Mouse (Mus musculus): ENCODE measurements around the gene Upb1. TPM values are rescaled to one million over a fixed set of nuclear protein-coding genes. Genes with fewer than 3 reads are reported as not detected.

Gene Upb1
- total and polyA plus RNA-seq, 2 experiments from 2014 or later, result 0.72 TPM; not detected in 1

GRCm38 (mm10) chr10:75481703-75482102, 80.8 kb downstream of the Upb1 start:
- no peak overlapping the region for H3K27ac ChIP-seq (ENCODE audit: low read depth, low read length)
- no peak overlapping the region for H3K4me2 ChIP-seq (ENCODE audit: low read depth, low read length, poor library complexity, severe bottlenecking)
- DNase-seq (ENCODE audit: low spot score) (no peak), ATAC-seq (ENCODE audit: low FRiP score) (no peak)
- H3K4me1 ChIP-seq (ENCODE audit: insufficient read depth, low read length), result no peaks in the 10 kb centered on the region
- H3K9me3 ChIP-seq (ENCODE audit: low read length), result no peaks in the 10 kb centered on the region
- TF ChIP-seq CTCF (IDR thresholded peaks at IDR 0.05), result no peak
- H3K9ac ChIP-seq (replicated peaks; ENCODE audit: low read length, poor library complexity, severe bottlenecking), result no peak overlapping the region
- 81% methylated on average over 4 of the region's 4 CpGs for WGBS
- no peak overlapping the region for H3K4me3 ChIP-seq (ENCODE audit: low read depth, low read length)
- no peaks in the 10 kb centered on the region for H3K36me3 ChIP-seq (ENCODE audit: insufficient read depth, low read length)
- H3K27me3 ChIP-seq (ENCODE audit: insufficient read depth, low read length), result no peaks in the 10 kb centered on the region

GRCm38 (mm10) chr10:75482271-75482670, 81.4 kb downstream of the Upb1 start:
- no peak for ATAC-seq (ENCODE audit: low FRiP score)
- no peak overlapping the region for H3K27ac ChIP-seq (ENCODE audit: low read depth, low read length)
- H3K9me3 ChIP-seq (ENCODE audit: low read length), result no peaks in the 10 kb centered on the region
- no peak overlapping the region for H3K9ac ChIP-seq (replicated peaks; ENCODE audit: low read length, poor library complexity, severe bottlenecking)
- 90% methylated on average over 5 of the region's 5 CpGs for WGBS
- no peak overlapping the region for H3K4me2 ChIP-seq (ENCODE audit: low read depth, low read length, poor library complexity, severe bottlenecking)
- no peak for DNase-seq (ENCODE audit: low spot score)
- no peaks in the 10 kb centered on the region for H3K36me3 ChIP-seq (ENCODE audit: insufficient read depth, low read length)
- no peak overlapping the region for H3K4me3 ChIP-seq (ENCODE audit: low read depth, low read length)
- H3K27me3 ChIP-seq (ENCODE audit: insufficient read depth, low read length), result no peaks in the 10 kb centered on the region
- no peaks in the 10 kb centered on the region for H3K4me1 ChIP-seq (ENCODE audit: insufficient read depth, low read length)
- no peak for TF ChIP-seq CTCF (IDR thresholded peaks at IDR 0.05)

GRCm38 (mm10) chr10:75482919-75483483, 82.1 kb downstream of the Upb1 start:
- H3K4me3 ChIP-seq (ENCODE audit: low read depth, low read length), result no peak overlapping the region
- no peaks in the 10 kb centered on the region for H3K36me3 ChIP-seq (ENCODE audit: insufficient read depth, low read length)
- WGBS, result 78% methylated on average over 11 of the region's 11 CpGs
- no peak overlapping the region for H3K9ac ChIP-seq (replicated peaks; ENCODE audit: low read length, poor library complexity, severe bottlenecking)
- TF ChIP-seq CTCF (IDR thresholded peaks at IDR 0.05), result no peak
- no peak for ATAC-seq (ENCODE audit: low FRiP score)
- H3K27me3 ChIP-seq (ENCODE audit: insufficient read depth, low read length), result no peaks in the 10 kb centered on the region
- no peaks in the 10 kb centered on the region for H3K9me3 ChIP-seq (ENCODE audit: low read length)
- peak; percentile 2 for DNase-seq (ENCODE audit: low spot score)
- H3K27ac ChIP-seq (ENCODE audit: low read depth, low read length), result no peak overlapping the region
- no peaks in the 10 kb centered on the region for H3K4me1 ChIP-seq (ENCODE audit: insufficient read depth, low read length)
- H3K4me2 ChIP-seq (ENCODE audit: low read depth, low read length, poor library complexity, severe bottlenecking), result no peak overlapping the region

- Histone ChIP-seq H3K27ac (ENCODE audit: low read depth, low read length) (no peak overlapping the region), H3K27me3 (ENCODE audit: insufficient read depth, low read length) (no peaks in the 10 kb centered on the region), H3K4me2 (ENCODE audit: low read depth, low read length, poor library complexity, severe bottlenecking) (no peak overlapping the region), H3K9me3 (ENCODE audit: low read length) (no peaks in the 10 kb centered on the region), H3K4me1 (ENCODE audit: insufficient read depth, low read length) (no peaks in the 10 kb centered on the region), H3K36me3 (ENCODE audit: insufficient read depth, low read length) (no peaks in the 10 kb centered on the region), H3K4me3 (ENCODE audit: low read depth, low read length) (no peak overlapping the region), H3K9ac (replicated peaks; ENCODE audit: low read length, poor library complexity, severe bottlenecking) (no peak overlapping the region)
- 89% methylated on average over 6 of the region's 6 CpGs for WGBS
- no peak for TF ChIP-seq CTCF (IDR thresholded peaks at IDR 0.05)
- ATAC-seq (ENCODE audit: low FRiP score), result no peak
- DNase-seq (ENCODE audit: low spot score), result no peak
Observed at GRCm38 (mm10) chr10:75484066-75484465, 83.2 kb downstream of the Upb1 start.

GRCm38 (mm10) chr10:75484767-75485166, 83.9 kb downstream of the Upb1 start:
- Histone ChIP-seq H3K27ac (ENCODE audit: low read depth, low read length) (no peak overlapping the region), H3K4me2 (ENCODE audit: low read depth, low read length, poor library complexity, severe bottlenecking) (no peak overlapping the region), H3K4me1 (ENCODE audit: insufficient read depth, low read length) (no peaks in the 10 kb centered on the region), H3K27me3 (ENCODE audit: insufficient read depth, low read length) (no peaks in the 10 kb centered on the region), H3K9ac (replicated peaks; ENCODE audit: low read length, poor library complexity, severe bottlenecking) (no peak overlapping the region), H3K4me3 (ENCODE audit: low read depth, low read length) (no peak overlapping the region), H3K36me3 (ENCODE audit: insufficient read depth, low read length) (no peaks in the 10 kb centered on the region), H3K9me3 (ENCODE audit: low read length) (no peaks in the 10 kb centered on the region)
- no peak for ATAC-seq (ENCODE audit: low FRiP score)
- no peak for DNase-seq (ENCODE audit: low spot score)
- no peak for TF ChIP-seq CTCF (IDR thresholded peaks at IDR 0.05)
- 72% methylated on average over 6 of the region's 6 CpGs for WGBS

- Histone ChIP-seq H3K9me3 (ENCODE audit: low read length) (no peaks in the 10 kb centered on the region), H3K27me3 (ENCODE audit: insufficient read depth, low read length) (no peaks in the 10 kb centered on the region), H3K4me1 (ENCODE audit: insufficient read depth, low read length) (no peaks in the 10 kb centered on the region), H3K4me2 (ENCODE audit: low read depth, low read length, poor library complexity, severe bottlenecking) (no peak overlapping the region), H3K27ac (ENCODE audit: low read depth, low read length) (no peak overlapping the region), H3K36me3 (ENCODE audit: insufficient read depth, low read length) (no peaks in the 10 kb centered on the region), H3K4me3 (ENCODE audit: low read depth, low read length) (no peak overlapping the region), H3K9ac (replicated peaks; ENCODE audit: low read length, poor library complexity, severe bottlenecking) (no peak overlapping the region)
- peak; percentile 58; the same call in 1 of the 2 replicates for ATAC-seq (ENCODE audit: low FRiP score)
- WGBS, result 48% methylated on average over 9 of the region's 9 CpGs
- TF ChIP-seq CTCF (IDR thresholded peaks at IDR 0.05), result peak; percentile 98
- peak; percentile 80 for DNase-seq (ENCODE audit: low spot score)
Observed at GRCm38 (mm10) chr10:75486086-75486979, 85.4 kb downstream of the Upb1 start.

All from midbrain, postnatal 0 days (tissue).